Mouse (Mus musculus) erythroblast, embryonic 14.5 days (primary cell): ENCODE results near the gene Ksr1.

Experiments
- GATA1 ChIP-seq: IDR thresholded peaks from 2 replicates; pipeline ENCODE4 v1.6.1; 2012; ENCODE audit warnings: low read length, inconsistent platforms, mixed read lengths
- TAL1 ChIP-seq: IDR thresholded peaks from 3 replicates; pipeline ENCODE4 v1.6.1; 2012; ENCODE audit warnings: low read length, inconsistent platforms, mixed read lengths

DNA sequence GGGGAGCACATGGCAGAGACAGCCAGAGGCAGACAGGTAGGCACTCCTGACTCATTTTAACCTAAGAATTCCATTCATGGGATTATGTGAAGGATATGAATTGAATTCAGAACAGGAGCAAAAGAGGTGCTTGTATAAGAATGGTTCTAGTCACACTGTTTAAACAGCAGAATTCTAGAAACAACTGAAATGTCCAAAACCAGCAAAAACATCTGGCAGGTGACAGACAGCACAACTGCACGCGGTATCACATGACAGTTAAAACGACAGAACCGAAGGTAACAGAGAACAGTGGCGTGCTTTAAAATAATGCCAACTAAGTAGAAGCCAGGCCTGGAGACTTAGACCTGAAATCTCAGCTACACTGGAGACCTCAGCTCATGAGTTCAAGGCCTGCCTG, 13.2 kb downstream of the Ksr1 start:
- TF ChIP-seq GATA1 (no peak), TAL1 (no peak)
